ENCODE assay signal across 13 mouse cellular contexts in genomic region chr15:85969291-85969690, GRCm38 (mm10).
DNase-seq lines count a peak whose midpoint lies in the region; ATAC-seq and TF ChIP-seq lines count a peak whose summit lies in the region.
"Had no signal": no experiment of that assay in that cellular context is flagged by ENCODE, and none has a peak within 500 bp of the region (broad histone marks: within the 10 kb centered on the region; RNA-seq: fewer than 3 reads in every experiment).

No protein-coding gene starts in this region.

- no peak overlapping the region for H3K4me3 ChIP-seq in heart, embryonic 15.5 days
- H3K4me3 ChIP-seq in lung, embryonic 15.5 days, result no peak overlapping the region
- no peak overlapping the region for H3K4me3 ChIP-seq in lung, adult 2 months (replicated peaks; ENCODE audit: extremely low read depth, low read depth, low read length)
- H3K4me3 ChIP-seq in forebrain, embryonic 11.5 days (ENCODE audit: low read depth, low read length), result no peak overlapping the region
- H3K4me3 ChIP-seq in stomach, embryonic 15.5 days (replicated peaks), result no peak overlapping the region
- H3K4me3 ChIP-seq in kidney, adult 2 months (ENCODE audit: insufficient read depth, low read depth, low read length), result no peak overlapping the region
- H3K4me3 ChIP-seq: gastrocnemius, adult 2 months; limb, embryonic 15.5 days had no signal

- H3K4me2 ChIP-seq in heart, embryonic 15.5 days, result no peak overlapping the region
- H3K4me2 ChIP-seq in lung, embryonic 15.5 days, result no peak overlapping the region
- no peak overlapping the region for H3K4me2 ChIP-seq in forebrain, embryonic 11.5 days (ENCODE audit: low read depth, low read length, severe bottlenecking)
- H3K4me2 ChIP-seq in stomach, embryonic 15.5 days, result no peak overlapping the region
- H3K4me2 ChIP-seq: limb, embryonic 15.5 days; midbrain, embryonic 11.5 days had no signal

- no peak overlapping the region for H3K9ac ChIP-seq in heart, embryonic 15.5 days
- no peak overlapping the region for H3K9ac ChIP-seq in lung, embryonic 15.5 days
- no peak overlapping the region for H3K9ac ChIP-seq in forebrain, embryonic 11.5 days (ENCODE audit: low read length)
- no peak overlapping the region for H3K9ac ChIP-seq in stomach, embryonic 15.5 days
- H3K9ac ChIP-seq: limb, embryonic 15.5 days had no signal

- peaks cover 28% of the 10 kb centered on the region for H3K4me1 ChIP-seq in heart, embryonic 15.5 days (replicated peaks)
- H3K4me1 ChIP-seq in lung, embryonic 15.5 days, result peaks cover 51% of the 10 kb centered on the region
- peaks cover 3% of the 10 kb centered on the region; the same call in 1 of the 2 replicates for H3K4me1 ChIP-seq in lung, adult 2 months (ENCODE audit: control insufficient read depth, insufficient read depth, low read length)
- H3K4me1 ChIP-seq in forebrain, embryonic 11.5 days (replicated peaks; ENCODE audit: control insufficient read depth, insufficient read depth, low read length), result peaks cover 5% of the 10 kb centered on the region
- H3K4me1 ChIP-seq in stomach, embryonic 15.5 days, result peaks cover 14% of the 10 kb centered on the region
- peaks cover 3% of the 10 kb centered on the region; the same call in 1 of the 2 replicates for H3K4me1 ChIP-seq in kidney, adult 2 months (ENCODE audit: control insufficient read depth, insufficient read depth, low read length)

- intact Hi-C loops in heart, postnatal 25 days (cut with DNase I), result no loop called here

- peak; percentile 16; the same call in 1 of the 2 replicates for ATAC-seq in heart, embryonic 15.5 days (replicated peaks; ENCODE audit: insufficient number of reproducible peaks, insufficient read depth, low FRiP score, low read depth)
- ATAC-seq in lung, embryonic 15.5 days (ENCODE audit: borderline replicate concordance, extremely low read depth, low FRiP score, low TSS enrichment), result peak; percentile 9; the same call in 1 of the 2 replicates
- ATAC-seq in forebrain, embryonic 11.5 days (replicated peaks; ENCODE audit: low FRiP score), result 0 out of 2 replicates have a peak, but pooled peaks have one; percentile 22
- ATAC-seq in stomach, embryonic 15.5 days (ENCODE audit: insufficient read depth, low FRiP score, low read depth), result no peak
- ATAC-seq in megakaryocyte-erythroid progenitor cell, adult 5-6 weeks (replicated peaks; ENCODE audit: low FRiP score, low TSS enrichment, poor library complexity, severe bottlenecking), result no peak

- TF ChIP-seq POLR2A in lung, adult 2 months (IDR thresholded peaks at IDR 0.05; ENCODE audit: borderline replicate concordance, extremely low read depth, low read depth, low read length), result no peak
- no peak for TF ChIP-seq POLR2A in kidney, adult 2 months (IDR thresholded peaks at IDR 0.05; ENCODE audit: low read depth, low read length)

- H3K9me3 ChIP-seq in heart, embryonic 15.5 days (replicated peaks), result no peaks in the 10 kb centered on the region
- H3K9me3 ChIP-seq in lung, embryonic 15.5 days, result no peaks in the 10 kb centered on the region
- H3K9me3 ChIP-seq in forebrain, embryonic 11.5 days (ENCODE audit: control insufficient read depth, low read length), result no peaks in the 10 kb centered on the region
- no peaks in the 10 kb centered on the region for H3K9me3 ChIP-seq in stomach, embryonic 15.5 days
- H3K9me3 ChIP-seq: limb, embryonic 15.5 days had no signal

- no peak for TF ChIP-seq CTCF in lung, adult 2 months (IDR thresholded peaks at IDR 0.05; ENCODE audit: insufficient read depth, low read length)
- TF ChIP-seq CTCF in kidney, adult 2 months (conservative IDR thresholded peaks at IDR 0.05; ENCODE audit: insufficient read depth, insufficient read length, low read depth, low read length), result no peak

- DNase-seq in heart, postnatal 25 days (ENCODE audit: low spot score), result no peak
- no peak for DNase-seq in lung, adult 2 months
- DNase-seq in forebrain, embryonic 11.5 days (ENCODE audit: low spot score), result no peak
- DNase-seq in kidney, adult 2 months, result no peak
- DNase-seq: B cell, adult 2 months; spleen, adult 18-20 months had no signal

- 75% methylated on average over 7 of the region's 7 CpGs for WGBS in heart, embryonic 15.5 days
- 52% methylated on average over 7 of the region's 7 CpGs for WGBS in lung, embryonic 15.5 days
- WGBS in lung, adult 2 months, result 73% methylated on average over 7 of the region's 7 CpGs
- WGBS in forebrain, embryonic 11.5 days, result 89% methylated on average over 7 of the region's 7 CpGs
- 72% methylated on average over 7 of the region's 7 CpGs for WGBS in stomach, embryonic 15.5 days
- 90% methylated on average over 7 of the region's 7 CpGs for WGBS in kidney, adult 2 months

- no peaks in the 10 kb centered on the region for H3K36me3 ChIP-seq in heart, embryonic 15.5 days
- H3K36me3 ChIP-seq in lung, embryonic 15.5 days, result no peaks in the 10 kb centered on the region
- H3K36me3 ChIP-seq in forebrain, embryonic 11.5 days (ENCODE audit: control insufficient read depth, insufficient read depth, low read length), result no peaks in the 10 kb centered on the region
- H3K36me3 ChIP-seq in stomach, embryonic 15.5 days, result no peaks in the 10 kb centered on the region
- no peaks in the 10 kb centered on the region for H3K36me3 ChIP-seq in kidney, adult 2 months (ENCODE audit: control insufficient read depth, insufficient read depth, low read length)
- H3K36me3 ChIP-seq: limb, embryonic 15.5 days had no signal

- no peaks in the 10 kb centered on the region for H3K27me3 ChIP-seq in heart, embryonic 15.5 days
- no peaks in the 10 kb centered on the region for H3K27me3 ChIP-seq in lung, embryonic 15.5 days
- no peaks in the 10 kb centered on the region for H3K27me3 ChIP-seq in forebrain, embryonic 11.5 days (ENCODE audit: control insufficient read depth, insufficient read depth, low read length)
- H3K27me3 ChIP-seq in stomach, embryonic 15.5 days (replicated peaks), result no peaks in the 10 kb centered on the region
- no peaks in the 10 kb centered on the region for H3K27me3 ChIP-seq in kidney, adult 2 months (replicated peaks; ENCODE audit: control insufficient read depth, insufficient read depth, low read length)
- H3K27me3 ChIP-seq: limb, embryonic 15.5 days had no signal

- peak overlapping the region; percentile 68 for H3K27ac ChIP-seq in heart, embryonic 15.5 days
- H3K27ac ChIP-seq in lung, embryonic 15.5 days, result peak overlapping the region; percentile 96
- H3K27ac ChIP-seq in forebrain, embryonic 11.5 days (ENCODE audit: low read depth, low read length), result no peak overlapping the region
- peak overlapping the region; percentile 4; the same call in 1 of the 2 replicates for H3K27ac ChIP-seq in stomach, embryonic 15.5 days
- H3K27ac ChIP-seq in kidney, adult 2 months (ENCODE audit: insufficient read depth, low read depth, low read length), result no peak overlapping the region
- H3K27ac ChIP-seq: gastrocnemius, adult 2 months had no signal

Comparison
In these comparisons a context has a peak if more than half of its experiments do, and no peak if none do; other contexts are left out.
1. ATAC-seq: peak in heart, embryonic 15.5 days (single experiment), lung, embryonic 15.5 days (single experiment) and forebrain, embryonic 11.5 days (single experiment); none in stomach, embryonic 15.5 days (single experiment) and megakaryocyte-erythroid progenitor cell, adult 5-6 weeks (single experiment).
2. H3K27ac ChIP-seq: peak in heart, embryonic 15.5 days (single experiment), lung, embryonic 15.5 days (single experiment) and stomach, embryonic 15.5 days (single experiment); none in forebrain, embryonic 11.5 days (single experiment) and kidney, adult 2 months (single experiment).